Mouse (Mus musculus) cerebellum, postnatal 36 days (tissue): Measurements from ENCODE around the gene Ptpa.
A peak's percentile ranks its signal among the peaks of the same experiment; 100 is the strongest.

Experiments
- DNase-seq, 2 experiments: peaks; one replicate each; pipeline ENCODE4 v3.0.0; 2021 to 2022; ENCODE audit warnings: mixed read lengths in 2 of 2

Ptpa gene

GRCm38 (mm10) chr2:30439631-30440030 lies 23.8 kb downstream of the Ptpa start:
- no peak for DNase-seq

- no peak for DNase-seq
These were observed 24.4 kb downstream of the Ptpa start for GRCm38 (mm10) chr2:30440211-30440700.

- peak; percentile 51 to 56 for DNase-seq
These were observed 25.1 kb downstream of the Ptpa start for GRCm38 (mm10) chr2:30440701-30441517.

GRCm38 (mm10) chr2:30441518-30442497 lies 26.0 kb downstream of the Ptpa start:
- peak; percentile 54 to 55 for DNase-seq

- no peak for DNase-seq
These were observed 26.7 kb downstream of the Ptpa start for GRCm38 (mm10) chr2:30442498-30442890.

GRCm38 (mm10) chr2:30443281-30443680 lies 27.4 kb downstream of the Ptpa start:
- no peak for DNase-seq

DNA sequence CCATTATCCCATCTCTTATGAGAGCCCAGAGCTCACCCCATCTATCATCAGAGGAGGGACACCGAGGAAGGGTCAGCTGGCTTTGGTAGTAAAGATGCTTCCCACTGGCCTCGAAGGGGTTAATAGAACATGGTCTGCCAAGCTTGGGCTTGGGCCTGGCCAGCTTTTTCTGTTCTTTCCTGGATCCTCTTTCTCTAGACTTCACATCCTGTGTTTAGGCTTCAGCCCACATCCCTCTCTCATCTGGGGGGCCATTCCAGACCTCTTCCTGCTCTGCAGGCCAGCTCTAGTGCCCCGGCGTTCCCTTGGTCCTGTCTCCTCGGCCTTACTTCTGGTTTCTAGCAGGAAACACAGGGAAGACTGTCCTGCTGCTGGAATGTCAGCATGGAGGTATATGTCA lies 28.2 kb downstream of the Ptpa start:
- no peak for DNase-seq

DNA sequence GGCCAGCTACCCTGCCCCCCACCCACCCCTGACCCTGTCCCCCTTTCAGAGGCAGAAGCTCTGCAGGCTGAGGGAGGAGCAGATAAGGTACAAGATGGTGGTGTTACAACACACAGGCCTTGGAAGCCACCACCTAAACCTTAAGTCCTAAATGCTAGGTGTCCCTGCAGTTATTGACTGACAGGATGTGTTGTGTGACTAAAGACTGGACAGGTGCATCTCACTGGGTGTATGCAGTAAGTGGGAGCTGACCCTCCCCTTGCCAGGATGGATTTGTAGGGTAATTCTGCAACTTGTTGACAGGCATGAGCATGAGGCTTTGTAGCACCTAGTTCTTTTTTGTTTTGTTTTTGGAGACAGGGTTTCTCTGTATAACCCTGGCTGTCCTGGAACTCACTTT lies 28.6 kb downstream of the Ptpa start:
- DNase-seq: no peak

GRCm38 (mm10) chr2:30445312-30445711 lies 29.5 kb downstream of the Ptpa start:
- DNase-seq: no peak

DNA sequence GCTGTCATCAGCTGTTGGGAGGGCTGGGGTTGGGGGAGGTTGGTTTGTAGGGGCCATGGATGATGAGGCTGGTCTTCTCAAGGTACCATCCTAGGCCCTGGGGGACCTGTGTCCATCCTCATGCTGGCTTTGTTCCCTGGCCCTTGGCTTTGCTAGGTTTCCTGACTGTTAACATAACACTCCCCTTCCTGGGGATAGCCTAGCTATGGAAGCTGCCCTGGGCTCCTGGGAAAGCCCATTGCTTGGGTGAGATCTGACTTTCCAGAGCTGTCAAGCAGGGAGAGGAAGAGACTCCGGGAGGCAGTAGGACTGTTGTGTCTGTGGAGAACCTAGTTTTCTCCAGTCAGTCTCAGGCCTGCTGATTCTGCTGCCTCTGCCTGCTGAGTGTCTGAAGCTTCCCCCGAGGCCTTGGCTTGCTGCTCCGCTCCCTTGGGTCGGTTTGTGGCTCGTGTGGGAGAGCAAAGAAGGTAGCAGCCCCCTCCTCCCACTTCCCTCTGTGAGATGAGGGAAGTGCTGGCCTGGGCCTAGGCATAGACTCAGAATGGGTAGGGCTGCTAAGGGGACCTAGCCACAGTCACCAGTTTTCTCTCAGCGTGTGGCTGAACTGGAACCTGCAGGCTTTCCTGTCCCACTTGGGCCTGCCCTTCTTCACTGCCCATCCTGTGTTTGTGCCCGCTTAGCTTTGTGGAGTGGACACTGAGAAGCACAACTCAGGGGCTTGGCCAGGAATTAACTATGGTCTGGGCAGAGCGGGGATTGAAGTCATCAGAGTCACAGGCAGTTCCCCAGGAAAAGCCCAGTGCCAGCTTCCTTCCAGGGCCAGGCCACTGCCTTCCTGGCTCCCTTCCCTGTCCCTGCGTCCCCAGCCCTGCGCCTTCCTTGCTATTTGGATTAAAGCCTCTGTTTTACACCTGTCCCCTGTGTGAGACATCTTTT lies 31.3 kb downstream of the Ptpa start:
- peak; percentile 59 to 60 for DNase-seq

GRCm38 (mm10) chr2:30448371-30448770 lies 32.5 kb downstream of the Ptpa start:
- no peak for DNase-seq

GRCm38 (mm10) chr2:30450530-30450929 lies 34.7 kb downstream of the Ptpa start:
- DNase-seq: no peak

DNA sequence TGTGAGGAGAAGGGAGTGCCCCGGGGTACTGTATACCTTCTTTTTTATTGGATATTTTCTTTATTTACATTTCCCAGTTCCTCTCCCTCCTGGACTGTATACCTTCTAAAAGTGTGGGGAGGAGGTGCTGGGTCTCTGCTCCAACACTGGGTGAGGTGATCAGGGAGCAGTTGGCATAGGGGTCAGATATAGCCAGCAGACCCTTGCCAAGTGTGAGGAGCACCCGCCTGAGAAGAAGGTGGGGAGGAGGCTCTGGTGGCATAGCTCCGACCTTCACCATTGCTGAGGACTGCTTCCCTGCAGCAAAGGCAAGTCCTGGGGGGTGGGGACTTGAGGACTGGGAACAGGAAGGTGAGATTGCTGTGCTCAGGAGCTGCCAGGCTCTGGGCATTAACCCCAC lies 35.7 kb downstream of the Ptpa start:
- DNase-seq: no peak

GRCm38 (mm10) chr2:30453570-30453969 lies 37.7 kb downstream of the Ptpa start:
- DNase-seq: no peak

DNA sequence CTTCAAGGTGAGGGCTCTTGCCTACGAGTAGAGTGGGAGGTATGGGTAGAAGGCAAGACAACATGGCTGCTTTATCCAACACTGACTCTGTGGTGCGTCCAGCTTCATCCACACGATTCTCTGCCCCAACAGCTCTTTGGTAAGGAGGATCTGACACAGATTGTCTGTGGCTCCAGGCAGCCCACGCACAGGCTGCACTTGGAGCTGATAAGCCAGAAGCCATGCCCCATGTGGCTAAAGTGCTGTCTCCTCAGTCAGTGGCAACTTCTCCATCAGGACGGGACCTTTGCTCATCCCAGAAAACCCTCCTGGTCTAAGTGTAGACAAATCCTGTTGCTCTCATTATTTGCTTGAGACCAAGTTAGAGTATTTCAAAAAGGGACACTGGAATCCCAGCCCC lies 38.7 kb downstream of the Ptpa start:
- DNase-seq: no peak

DNA sequence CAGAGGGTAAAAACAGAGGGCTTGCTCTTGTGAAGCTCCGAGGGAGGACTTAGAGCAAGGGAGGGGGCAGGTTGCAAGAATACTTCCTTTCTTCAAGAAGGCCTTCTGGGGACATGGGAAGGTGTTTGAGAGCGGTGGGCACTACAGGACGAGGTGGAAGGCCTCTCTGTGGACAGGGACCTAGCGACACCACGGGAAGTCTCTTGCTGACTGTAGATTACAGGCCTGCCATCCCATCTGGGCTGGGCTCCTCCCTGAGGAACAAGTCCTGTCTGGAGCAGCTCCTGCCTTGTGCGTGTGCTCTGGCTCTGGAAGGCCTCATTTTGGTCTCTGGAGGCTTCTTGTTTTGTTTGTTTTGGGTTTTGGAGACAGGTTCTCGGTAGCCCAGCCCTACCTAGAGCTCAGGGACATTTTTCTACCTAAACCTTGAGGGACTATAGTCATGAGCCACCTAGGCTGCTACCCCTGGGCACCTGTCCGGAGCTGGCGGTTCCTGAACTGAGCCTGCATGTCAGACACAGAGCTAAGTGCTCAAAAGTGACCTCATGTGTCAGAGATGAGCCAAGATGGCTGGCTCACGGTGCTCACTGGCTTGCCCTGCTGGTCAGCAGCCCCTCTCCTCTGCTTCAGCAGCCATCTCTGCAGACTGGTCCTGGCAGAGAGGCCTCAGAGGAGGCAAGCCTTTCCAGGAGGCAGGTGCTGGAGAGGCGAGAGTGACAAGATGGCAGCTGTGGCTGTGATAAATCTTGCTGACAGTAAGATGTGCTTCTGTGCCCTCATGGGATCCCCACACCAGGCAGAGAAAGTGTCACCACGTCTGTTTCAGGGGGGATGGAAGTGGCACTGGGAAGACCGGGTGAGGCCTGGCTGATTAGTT lies 40.5 kb downstream of the Ptpa start:
- no peak for DNase-seq

DNA sequence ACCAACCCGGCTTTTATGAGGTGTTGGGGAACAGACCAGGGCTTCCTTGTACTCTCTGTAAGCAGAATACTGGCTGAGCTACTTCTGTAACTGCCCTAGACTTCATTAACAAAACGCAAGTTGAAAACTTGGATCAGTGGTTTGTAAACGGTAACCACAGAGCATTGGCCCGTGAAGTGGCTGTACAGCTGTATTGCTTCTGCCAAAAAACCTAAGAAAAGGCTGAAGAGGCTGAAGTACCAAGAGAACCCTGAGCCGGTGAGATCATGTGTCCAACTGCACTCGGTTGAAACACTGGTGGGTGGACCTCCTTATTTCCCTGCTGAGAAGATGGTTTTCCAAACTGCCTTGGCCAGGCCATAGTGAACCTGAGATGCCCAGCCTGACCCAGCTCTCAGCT lies 42.5 kb downstream of the Ptpa start:
- DNase-seq: no peak

DNA sequence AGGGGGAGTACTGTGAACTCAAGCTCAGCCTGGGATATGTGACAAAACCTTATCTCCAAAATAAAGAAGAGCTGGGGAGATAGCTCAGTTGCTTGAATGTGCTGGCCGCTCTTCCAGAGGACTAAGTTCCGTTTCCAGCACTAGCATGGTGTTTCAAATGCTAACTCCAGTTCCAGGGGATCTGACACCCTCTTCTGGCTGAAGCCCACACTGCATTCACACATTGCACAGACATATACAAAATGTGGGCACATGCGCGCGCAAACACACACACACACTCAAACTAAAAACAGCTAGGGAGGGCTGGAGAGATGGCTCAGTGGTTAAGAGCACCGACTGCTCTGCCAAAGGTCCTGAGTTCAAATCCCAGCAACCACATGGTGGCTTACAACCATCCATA lies 43.4 kb downstream of the Ptpa start:
- DNase-seq: no peak

DNA sequence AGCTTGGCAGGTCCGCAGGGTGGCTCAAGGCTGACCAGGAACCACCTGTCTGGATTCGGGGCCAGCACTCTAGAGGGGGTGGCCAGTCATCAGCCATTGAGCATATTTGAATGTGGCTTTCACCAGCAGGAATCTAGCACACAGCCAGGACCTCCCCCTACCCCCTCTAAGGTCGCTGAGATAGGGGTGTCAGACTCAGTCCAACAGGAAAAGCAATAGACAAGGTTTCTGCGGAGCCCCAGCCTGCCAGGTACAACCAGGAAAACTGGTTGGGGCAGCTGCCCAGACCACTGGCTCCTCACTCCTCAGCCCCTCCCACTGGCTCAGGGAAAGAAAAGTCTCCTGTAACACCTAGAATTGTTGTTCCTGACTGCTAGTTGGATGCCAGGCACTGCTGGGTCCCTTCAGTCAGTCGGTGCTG lies 47.5 kb downstream of the Ptpa start:
- no peak for DNase-seq

- peak; percentile 73 to 76 for DNase-seq
These were observed 48.1 kb downstream of the Ptpa start for GRCm38 (mm10) chr2:30463904-30464330.

DNA sequence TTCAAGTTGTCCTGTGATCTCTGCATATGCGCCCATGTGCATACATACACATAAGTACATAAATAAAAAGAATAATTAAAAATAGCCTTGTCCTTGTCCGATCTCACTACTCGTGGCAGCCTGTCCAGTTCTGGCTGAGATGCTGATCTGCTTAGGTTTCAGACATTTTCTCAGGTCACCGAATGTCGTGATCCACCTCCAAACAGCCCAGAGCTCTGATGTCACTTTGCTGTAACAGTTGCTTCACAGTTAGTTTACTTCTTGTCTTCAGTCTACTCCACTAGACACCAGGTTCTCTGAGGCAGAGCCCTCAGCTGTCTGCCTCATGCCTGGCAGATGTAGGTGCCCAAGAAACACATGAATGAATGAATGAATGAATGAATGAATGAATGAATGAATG lies 48.6 kb downstream of the Ptpa start:
- DNase-seq: no peak
